Mouse (Mus musculus) lung, postnatal 0 days (tissue): ENCODE measurements at regions not wholly inside any gene's neighbourhood (a gene's known extent, or its start where the extent isn't known, plus 50 kb on each side); places are given as distances from the start of the nearest gene placed in this dataset.

ENCODE experiments used
- ATAC-seq: fragments of 200-750 bp; cut with Nextera tagmentation; 2 replicates; pipeline ENCODE4 v1.8.0; 2017; ENCODE audit warnings: moderate library complexity
- DNase-seq: peaks from one replicate; pipeline ENCODE4 v3.0.0-alpha.2; 2016; ENCODE audit warnings: low spot score
- H3K27ac ChIP-seq: fragments of 300-500 bp; sonication (generic); 2 replicates; pipeline ENCODE4 v1.5.1; 2014; ENCODE audit warnings: antibody characterized with exemption, mild to moderate bottlenecking, low read length, mixed read lengths
- H3K27me3 ChIP-seq: fragments of 300-500 bp; sonication (generic); replicated peaks from 2 replicates; pipeline ENCODE4 v1.6.1; 2014; ENCODE audit warnings: low read length, mixed read lengths; ENCODE audit not compliant: insufficient read depth
- H3K36me3 ChIP-seq: fragments of 300-500 bp; sonication (generic); 2 replicates; pipeline ENCODE4 v1.6.1; 2014; ENCODE audit warnings: low read length, mixed read lengths; ENCODE audit not compliant: insufficient read depth
- H3K4me1 ChIP-seq: fragments of 300-500 bp; sonication (generic); 2 replicates; pipeline ENCODE4 v1.6.1; 2014; ENCODE audit warnings: antibody characterized with exemption, low read depth, low read length, mixed read lengths; ENCODE audit not compliant: insufficient read depth
- H3K4me2 ChIP-seq: fragments of 300-500 bp; sonication (generic); replicated peaks from 2 replicates; pipeline ENCODE4 v1.6.1; 2014; ENCODE audit warnings: low read depth, mild to moderate bottlenecking, low read length, moderate library complexity, mixed read lengths
- H3K4me3 ChIP-seq: fragments of 300-500 bp; sonication (generic); 2 replicates; pipeline ENCODE4 v1.5.1; 2014; ENCODE audit warnings: low read depth, low read length
- H3K9ac ChIP-seq: fragments of 300-500 bp; sonication (generic); replicated peaks from 2 replicates; pipeline ENCODE4 v1.6.1; 2014; ENCODE audit warnings: low read depth, mild to moderate bottlenecking
- H3K9me3 ChIP-seq: fragments of 300-500 bp; sonication (generic); 2 replicates; pipeline ENCODE4 v1.6.1; 2016; ENCODE audit warnings: low read length, mixed read lengths
- CTCF ChIP-seq: IDR thresholded peaks from 2 replicates; pipeline ENCODE4 v1.5.1; 2016; ENCODE audit warnings: antibody characterized with exemption, mild to moderate bottlenecking
- EP300 ChIP-seq: IDR thresholded peaks from 2 replicates; pipeline ENCODE4 v1.6.1; 2016; ENCODE audit warnings: antibody characterized with exemption, mild to moderate bottlenecking, control low read depth
- WGBS: fragments of 180-500 bp; shearing (Covaris S2); extraction: QIAGEN DNeasy Blood & Tissue Kit; methylation state at CpG from one replicate; pipeline ENCODE4 v1.1.7; 2014; 5-methylcytosine and 5-hydroxymethylcytosine counted together

DNA sequence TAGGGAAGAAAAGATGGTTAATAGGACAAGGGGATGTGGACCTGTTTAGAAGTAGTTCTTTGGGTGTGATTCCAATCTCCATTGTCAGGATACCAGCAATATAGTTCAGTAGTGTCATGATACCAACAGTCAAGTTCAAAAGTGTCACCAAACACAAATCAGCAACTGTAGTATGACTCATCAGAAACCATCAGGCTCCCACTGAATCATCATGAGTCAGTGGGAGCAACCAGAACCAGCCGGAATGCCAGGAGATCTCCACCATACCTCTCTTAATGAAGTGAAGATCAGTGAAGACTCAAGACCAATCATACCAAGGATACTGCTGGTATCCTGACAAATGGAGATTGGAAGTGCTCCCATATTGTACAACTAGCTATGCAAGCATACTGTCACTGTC lies 410.5 kb downstream of the Rnf144b start:
- H3K27me3 ChIP-seq = no peaks in the 10 kb centered on the region
- H3K9me3 ChIP-seq = no peaks in the 10 kb centered on the region
- TF ChIP-seq CTCF (no peak), EP300 (no peak)
- no peaks in the 10 kb centered on the region for H3K36me3 ChIP-seq
- DNase-seq = no peak
- H3K4me1 ChIP-seq = no peaks in the 10 kb centered on the region
- no peak for ATAC-seq
- 100% methylated on average over 1 of the region's 1 CpGs for WGBS
- no peak overlapping the region for H3K4me2 ChIP-seq
- no peak overlapping the region for H3K4me3 ChIP-seq
- no peak overlapping the region for H3K27ac ChIP-seq
- H3K9ac ChIP-seq = no peak overlapping the region

DNA sequence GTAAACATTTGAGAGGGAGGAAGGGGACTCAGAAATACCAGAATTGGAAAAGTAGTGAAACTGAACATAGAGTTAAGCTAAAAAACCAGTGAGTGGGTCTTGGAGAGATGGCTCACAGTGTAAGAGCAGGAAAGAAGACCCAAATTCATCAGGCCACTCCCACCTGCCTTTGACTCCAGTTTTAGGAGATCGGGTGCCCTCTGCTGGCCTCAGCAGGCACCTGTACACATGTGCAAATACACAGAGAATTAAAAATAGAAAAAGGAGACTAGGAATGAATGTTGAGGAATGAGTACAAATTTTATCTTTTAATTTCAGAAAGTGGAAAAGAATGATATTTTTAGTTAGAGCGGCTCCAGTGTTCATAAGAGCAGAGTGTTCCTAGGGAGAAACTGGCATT lies 414.7 kb downstream of the Rnf144b start:
- WGBS = 89% methylated on average over 2 of the region's 2 CpGs
- no peak for DNase-seq
- H3K9ac ChIP-seq = no peak overlapping the region
- H3K4me1 ChIP-seq = no peaks in the 10 kb centered on the region
- no peaks in the 10 kb centered on the region for H3K9me3 ChIP-seq
- no peaks in the 10 kb centered on the region for H3K27me3 ChIP-seq
- no peak overlapping the region for H3K4me2 ChIP-seq
- ATAC-seq = no peak
- no peaks in the 10 kb centered on the region for H3K36me3 ChIP-seq
- H3K27ac ChIP-seq = no peak overlapping the region
- H3K4me3 ChIP-seq = no peak overlapping the region
- no peak for TF ChIP-seq CTCF
- TF ChIP-seq EP300 = no peak

DNA sequence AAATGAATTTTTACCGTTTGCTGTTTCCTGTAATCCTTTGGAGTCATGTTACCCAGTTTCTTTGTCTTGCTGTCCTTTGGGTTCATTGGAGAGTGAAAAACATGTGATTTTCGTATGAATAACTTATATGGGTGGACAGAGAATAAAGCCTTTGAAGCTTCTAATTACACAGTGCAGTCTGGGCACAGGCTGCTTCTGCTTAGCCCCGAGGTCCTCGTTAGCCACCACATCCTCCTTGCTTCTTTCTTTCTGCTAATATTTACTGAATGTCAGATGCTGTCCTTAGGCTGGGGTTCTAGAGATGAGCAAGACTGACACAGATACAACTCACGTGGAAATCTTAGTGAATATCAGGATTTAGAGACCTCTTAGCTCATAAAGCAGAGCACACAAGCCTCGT lies 427.2 kb downstream of the Rnf144b start:
- Histone ChIP-seq H3K36me3 (no peaks in the 10 kb centered on the region), H3K27me3 (no peaks in the 10 kb centered on the region), H3K4me1 (no peaks in the 10 kb centered on the region), H3K4me2 (no peak overlapping the region), H3K27ac (no peak overlapping the region), H3K9ac (no peak overlapping the region), H3K9me3 (no peaks in the 10 kb centered on the region), H3K4me3 (no peak overlapping the region)
- TF ChIP-seq CTCF (no peak), EP300 (no peak)
- WGBS = 57% methylated on average over 6 of the region's 6 CpGs
- ATAC-seq (no peak), DNase-seq (no peak)

DNA sequence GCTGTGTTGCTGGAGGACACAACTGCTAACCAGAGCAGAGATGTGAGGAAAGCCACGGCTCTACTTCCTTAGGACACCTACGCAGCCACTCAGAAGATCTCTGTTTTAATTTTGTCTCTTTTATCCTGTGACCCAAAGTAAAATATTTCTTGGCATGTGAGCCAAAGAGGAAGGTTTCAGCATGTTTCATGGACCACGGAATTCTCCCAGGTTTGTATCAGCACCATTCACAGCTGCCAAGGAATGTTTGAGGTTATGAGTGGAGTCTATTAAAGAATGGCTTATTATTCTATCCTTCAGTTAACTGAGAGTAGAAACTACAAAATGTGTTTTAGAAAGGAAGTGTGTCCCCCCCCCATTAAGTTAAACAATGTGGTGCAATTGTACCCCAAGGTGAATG lies 429.8 kb downstream of the Rnf144b start:
- no peaks in the 10 kb centered on the region for H3K4me1 ChIP-seq
- WGBS = 68% methylated on average over 3 of the region's 3 CpGs
- H3K27ac ChIP-seq = no peak overlapping the region
- H3K4me2 ChIP-seq = no peak overlapping the region
- H3K27me3 ChIP-seq = no peaks in the 10 kb centered on the region
- H3K9ac ChIP-seq = no peak overlapping the region
- no peak overlapping the region for H3K4me3 ChIP-seq
- ATAC-seq = no peak
- no peak for TF ChIP-seq CTCF
- TF ChIP-seq EP300 = no peak
- H3K36me3 ChIP-seq = no peaks in the 10 kb centered on the region
- H3K9me3 ChIP-seq = no peaks in the 10 kb centered on the region
- no peak for DNase-seq

DNA sequence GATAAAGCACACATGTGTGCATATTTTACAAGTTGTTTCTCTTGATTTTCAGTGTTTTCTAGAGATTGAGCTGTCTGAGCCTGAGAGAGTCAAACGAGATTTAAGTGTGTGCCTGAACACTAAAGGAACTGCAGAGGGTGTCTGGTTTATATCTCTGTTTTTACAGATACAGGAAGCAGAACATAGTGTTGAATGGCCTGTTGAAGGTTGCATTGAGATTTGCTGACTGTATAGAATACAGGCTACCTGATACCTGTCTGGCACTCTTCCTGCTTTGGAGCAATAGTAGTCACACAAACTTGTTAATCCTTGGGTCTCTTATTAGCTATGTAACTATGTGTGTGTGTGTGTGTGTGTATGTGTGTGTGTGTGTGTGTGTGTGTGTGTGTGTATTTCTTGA lies 431.7 kb downstream of the Rnf144b start:
- H3K9ac ChIP-seq = no peak overlapping the region
- no peak overlapping the region for H3K4me2 ChIP-seq
- 34% methylated on average over 1 of the region's 1 CpGs for WGBS
- H3K4me3 ChIP-seq = no peak overlapping the region
- no peaks in the 10 kb centered on the region for H3K4me1 ChIP-seq
- no peak for TF ChIP-seq CTCF
- H3K27ac ChIP-seq = no peak overlapping the region
- DNase-seq (no peak), ATAC-seq (no peak)
- no peaks in the 10 kb centered on the region for H3K36me3 ChIP-seq
- no peaks in the 10 kb centered on the region for H3K9me3 ChIP-seq
- no peaks in the 10 kb centered on the region for H3K27me3 ChIP-seq

DNA sequence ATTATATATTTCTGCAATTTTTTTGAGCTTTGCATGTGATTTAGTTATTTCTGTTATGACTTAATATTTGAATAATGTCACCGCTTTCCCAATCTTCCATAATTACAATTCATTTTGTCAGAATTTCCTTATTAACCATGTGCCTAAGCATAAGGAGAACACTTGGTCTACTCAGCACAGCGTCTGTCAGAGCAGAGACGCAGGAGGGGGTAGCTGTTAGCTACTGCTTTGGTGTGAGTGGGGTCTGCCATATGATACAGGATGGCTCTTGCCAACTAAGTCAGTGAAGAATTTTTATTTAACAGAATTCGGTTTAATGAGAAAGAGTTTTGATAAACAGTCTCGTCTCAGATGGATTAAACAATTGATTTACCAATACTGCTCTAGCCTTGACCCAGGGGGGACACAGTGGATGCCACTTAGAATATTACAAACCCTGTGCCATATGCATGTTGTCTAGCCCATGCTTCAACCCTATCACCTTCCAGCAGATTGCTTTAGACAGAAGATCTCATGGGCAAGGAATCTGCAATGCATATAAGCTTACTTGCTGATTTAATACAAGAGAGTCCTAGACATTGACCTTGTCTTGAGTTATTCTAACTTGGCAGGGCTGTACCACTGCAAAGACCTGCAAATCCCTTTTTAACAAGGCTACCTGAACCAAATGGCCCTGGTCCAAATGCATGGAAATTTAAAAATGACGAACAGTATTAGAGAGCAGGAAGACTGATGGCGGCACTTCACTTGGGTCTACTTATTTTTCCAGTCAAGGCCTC lies 434.9 kb downstream of the Rnf144b start:
- no peaks in the 10 kb centered on the region for H3K36me3 ChIP-seq
- ATAC-seq = no peak
- DNase-seq = no peak
- H3K9me3 ChIP-seq = no peaks in the 10 kb centered on the region
- no peak overlapping the region for H3K4me3 ChIP-seq
- WGBS = 87% methylated on average over 7 of the region's 7 CpGs
- no peak overlapping the region for H3K9ac ChIP-seq
- no peak overlapping the region for H3K4me2 ChIP-seq
- H3K4me1 ChIP-seq = no peaks in the 10 kb centered on the region
- H3K27ac ChIP-seq = no peak overlapping the region
- H3K27me3 ChIP-seq = no peaks in the 10 kb centered on the region
- TF ChIP-seq CTCF (no peak), EP300 (no peak)

DNA sequence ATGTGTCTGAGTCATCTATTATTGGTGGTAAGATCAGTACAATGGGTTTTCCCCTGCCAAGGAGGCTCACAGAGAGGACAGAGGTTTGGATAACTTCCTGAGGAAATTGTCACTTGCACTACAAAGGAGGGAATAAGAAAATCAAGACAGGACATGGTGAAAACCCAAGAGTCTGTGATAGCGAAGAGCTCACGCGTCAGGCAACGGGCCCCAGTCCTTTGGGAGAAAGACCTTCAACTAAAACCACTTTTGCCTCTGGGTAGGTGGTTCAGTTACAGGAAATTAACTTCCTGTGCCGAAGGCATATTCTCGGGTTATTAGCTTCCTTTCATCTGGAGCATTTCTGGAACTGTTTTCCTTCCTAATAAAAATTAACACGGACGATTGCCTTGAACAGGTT lies 440.4 kb downstream of the Rnf144b start:
- TF ChIP-seq CTCF = no peak
- no peak for TF ChIP-seq EP300
- Histone ChIP-seq H3K9ac (no peak overlapping the region), H3K4me3 (no peak overlapping the region), H3K36me3 (no peaks in the 10 kb centered on the region), H3K4me2 (no peak overlapping the region), H3K4me1 (no peaks in the 10 kb centered on the region), H3K9me3 (no peaks in the 10 kb centered on the region), H3K27me3 (no peaks in the 10 kb centered on the region), H3K27ac (no peak overlapping the region)
- WGBS = 56% methylated on average over 8 of the region's 8 CpGs
- ATAC-seq (no peak), DNase-seq (no peak)
